Mouse (Mus musculus): Measurements from ENCODE around the gene Msx1. TPM values are rescaled to one million over a fixed set of nuclear protein-coding genes. Genes with fewer than 3 reads are reported as not detected.

The Msx1 gene
- polyA plus RNA-seq, 1 experiment from 2014 or later, result 12.5 TPM

- Histone ChIP-seq H3K4me3 (ENCODE audit: low read depth, low read length) (no peak overlapping the region), H3K36me3 (ENCODE audit: control insufficient read depth, insufficient read depth, low read length) (no peaks in the 10 kb centered on the region), H3K9ac (ENCODE audit: low read length) (no peak overlapping the region), H3K27ac (ENCODE audit: low read depth, low read length) (no peak overlapping the region), H3K4me2 (ENCODE audit: low read length) (no peak overlapping the region), H3K9me3 (replicated peaks; ENCODE audit: control insufficient read depth, low read length) (no peaks in the 10 kb centered on the region), H3K27me3 (replicated peaks; ENCODE audit: control insufficient read depth, insufficient read depth, low read length) (peaks cover 93% of the 10 kb centered on the region), H3K4me1 (ENCODE audit: control insufficient read depth, insufficient read depth, low read length) (peaks cover 7% of the 10 kb centered on the region)
- ATAC-seq (no peak), DNase-seq (ENCODE audit: low spot score) (no peak)
- under 1% methylated on average over 14 of the region's 14 CpGs for WGBS
Measured at GRCm38 (mm10) chr5:37828001-37828400, 3.6 kb upstream of the Msx1 start.

- no peak overlapping the region for H3K27ac ChIP-seq (ENCODE audit: low read depth, low read length)
- no peak overlapping the region for H3K4me3 ChIP-seq (ENCODE audit: low read depth, low read length)
- ATAC-seq, result no peak
- H3K9me3 ChIP-seq (replicated peaks; ENCODE audit: control insufficient read depth, low read length), result no peaks in the 10 kb centered on the region
- WGBS, result 1% methylated on average over 9 of the region's 9 CpGs
- H3K9ac ChIP-seq (ENCODE audit: low read length), result no peak overlapping the region
- no peaks in the 10 kb centered on the region for H3K36me3 ChIP-seq (ENCODE audit: control insufficient read depth, insufficient read depth, low read length)
- no peak for DNase-seq (ENCODE audit: low spot score)
- H3K27me3 ChIP-seq (replicated peaks; ENCODE audit: control insufficient read depth, insufficient read depth, low read length), result peaks cover 91% of the 10 kb centered on the region
- H3K4me1 ChIP-seq (ENCODE audit: control insufficient read depth, insufficient read depth, low read length), result peaks cover 7% of the 10 kb centered on the region
- H3K4me2 ChIP-seq (ENCODE audit: low read length), result no peak overlapping the region; the same call in 1 of the 2 replicates
Measured at GRCm38 (mm10) chr5:37827626-37827950, 3.2 kb upstream of the Msx1 start.

- Histone ChIP-seq H3K4me2 (ENCODE audit: low read length) (peak overlapping the region; percentile 26), H3K27me3 (replicated peaks; ENCODE audit: control insufficient read depth, insufficient read depth, low read length) (peaks cover 89% of the 10 kb centered on the region), H3K27ac (ENCODE audit: low read depth, low read length) (0 out of 2 replicates have a peak overlapping the region, but pooled peaks have one; percentile 14), H3K36me3 (ENCODE audit: control insufficient read depth, insufficient read depth, low read length) (no peaks in the 10 kb centered on the region), H3K4me3 (ENCODE audit: low read depth, low read length) (peak overlapping the region; percentile 5; the same call in 1 of the 2 replicates), H3K4me1 (ENCODE audit: control insufficient read depth, insufficient read depth, low read length) (peaks cover 7% of the 10 kb centered on the region), H3K9ac (ENCODE audit: low read length) (no peak overlapping the region), H3K9me3 (replicated peaks; ENCODE audit: control insufficient read depth, low read length) (no peaks in the 10 kb centered on the region)
- ATAC-seq (no peak), DNase-seq (ENCODE audit: low spot score) (no peak)
- 1% methylated on average over 59 of the region's 59 CpGs for WGBS
Measured at GRCm38 (mm10) chr5:37826706-37827625, 2.6 kb upstream of the Msx1 start.

GRCm38 (mm10) chr5:37825611-37826445, 1.4 kb upstream of the Msx1 start:
- no peaks in the 10 kb centered on the region for H3K36me3 ChIP-seq (ENCODE audit: control insufficient read depth, insufficient read depth, low read length)
- 0 out of 2 replicates have a peak overlapping the region, but pooled peaks have one; percentile 5 for H3K4me3 ChIP-seq (ENCODE audit: low read depth, low read length)
- H3K27ac ChIP-seq (ENCODE audit: low read depth, low read length), result no peak overlapping the region
- no peak overlapping the region for H3K4me2 ChIP-seq (ENCODE audit: low read length)
- H3K4me1 ChIP-seq (ENCODE audit: control insufficient read depth, insufficient read depth, low read length), result peaks cover 7% of the 10 kb centered on the region
- ATAC-seq (no peak), DNase-seq (ENCODE audit: low spot score) (no peak)
- peaks cover 89% of the 10 kb centered on the region for H3K27me3 ChIP-seq (replicated peaks; ENCODE audit: control insufficient read depth, insufficient read depth, low read length)
- H3K9ac ChIP-seq (ENCODE audit: low read length), result no peak overlapping the region
- no peaks in the 10 kb centered on the region for H3K9me3 ChIP-seq (replicated peaks; ENCODE audit: control insufficient read depth, low read length)
- whole genome bisulfite sequencing, result 1% methylated on average over 37 of the region's 37 CpGs

- Histone ChIP-seq H3K36me3 (ENCODE audit: control insufficient read depth, insufficient read depth, low read length) (no peaks in the 10 kb centered on the region), H3K4me2 (ENCODE audit: low read length) (no peak overlapping the region), H3K27ac (ENCODE audit: low read depth, low read length) (no peak overlapping the region), H3K9ac (ENCODE audit: low read length) (no peak overlapping the region), H3K4me3 (ENCODE audit: low read depth, low read length) (no peak overlapping the region), H3K27me3 (replicated peaks; ENCODE audit: control insufficient read depth, insufficient read depth, low read length) (peaks cover 88% of the 10 kb centered on the region), H3K9me3 (replicated peaks; ENCODE audit: control insufficient read depth, low read length) (no peaks in the 10 kb centered on the region), H3K4me1 (ENCODE audit: control insufficient read depth, insufficient read depth, low read length) (peaks cover 7% of the 10 kb centered on the region)
- DNase-seq (ENCODE audit: low spot score) (no peak), ATAC-seq (no peak)
- WGBS, result 3% methylated on average over 7 of the region's 7 CpGs
Measured at GRCm38 (mm10) chr5:37825111-37825600, 773 bp upstream of the Msx1 start.

- H3K4me1 ChIP-seq (ENCODE audit: control insufficient read depth, insufficient read depth, low read length), result peaks cover 7% of the 10 kb centered on the region
- no peaks in the 10 kb centered on the region for H3K9me3 ChIP-seq (replicated peaks; ENCODE audit: control insufficient read depth, low read length)
- no peaks in the 10 kb centered on the region for H3K36me3 ChIP-seq (ENCODE audit: control insufficient read depth, insufficient read depth, low read length)
- peaks cover 88% of the 10 kb centered on the region for H3K27me3 ChIP-seq (replicated peaks; ENCODE audit: control insufficient read depth, insufficient read depth, low read length)
- H3K9ac ChIP-seq (ENCODE audit: low read length), result peak overlapping the region; percentile 55
- H3K4me2 ChIP-seq (ENCODE audit: low read length), result peak overlapping the region; percentile 60
- peak; percentile 18 for ATAC-seq
- no peak for DNase-seq (ENCODE audit: low spot score)
- peak overlapping the region; percentile 32 for H3K4me3 ChIP-seq (ENCODE audit: low read depth, low read length)
- under 1% methylated on average over 58 of the region's 58 CpGs for WGBS
- H3K27ac ChIP-seq (ENCODE audit: low read depth, low read length), result no peak overlapping the region
Measured at GRCm38 (mm10) chr5:37823721-37824460, 492 bp downstream of the Msx1 start.

- Histone ChIP-seq H3K4me3 (ENCODE audit: low read depth, low read length) (peak overlapping the region; percentile 32), H3K9ac (ENCODE audit: low read length) (peak overlapping the region; percentile 55; the same call in 1 of the 2 replicates), H3K4me1 (ENCODE audit: control insufficient read depth, insufficient read depth, low read length) (peaks cover 7% of the 10 kb centered on the region), H3K27ac (ENCODE audit: low read depth, low read length) (no peak overlapping the region), H3K4me2 (ENCODE audit: low read length) (peak overlapping the region; percentile 60), H3K9me3 (replicated peaks; ENCODE audit: control insufficient read depth, low read length) (no peaks in the 10 kb centered on the region), H3K36me3 (ENCODE audit: control insufficient read depth, insufficient read depth, low read length) (no peaks in the 10 kb centered on the region), H3K27me3 (replicated peaks; ENCODE audit: control insufficient read depth, insufficient read depth, low read length) (peaks cover 85% of the 10 kb centered on the region)
- no peak for ATAC-seq
- DNase-seq (ENCODE audit: low spot score), result no peak
- WGBS, result under 1% methylated on average over 42 of the region's 42 CpGs
Measured at GRCm38 (mm10) chr5:37822791-37823720, 1.3 kb downstream of the Msx1 start.

Data from forebrain, embryonic 14.5 days (tissue).